Mouse (Mus musculus): ENCODE results near the gene Vmn2r121.

The Vmn2r121 gene

DNA sequence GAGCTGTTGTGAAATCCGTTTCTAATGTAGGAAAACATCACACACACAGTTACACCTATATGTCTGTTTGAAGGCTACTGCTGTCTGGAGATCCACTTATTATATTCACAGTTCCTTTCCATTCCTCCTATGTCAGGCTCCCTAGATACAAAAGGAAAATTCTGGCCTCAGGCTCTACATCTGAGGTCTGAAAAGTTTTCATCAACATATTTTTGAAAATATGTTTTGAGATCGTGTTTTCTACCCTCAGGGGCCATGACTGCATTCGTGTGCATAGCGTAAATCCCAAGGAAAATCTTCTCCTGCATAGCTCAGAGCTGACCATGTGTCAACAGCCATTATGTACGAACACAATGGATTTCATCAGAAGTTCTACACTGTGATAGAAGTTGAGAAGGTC, at the start of gene Vmn2r121:
Gene Vmn2r121, minus strand, starts transcription at position 101 of the 400 bp plus-strand sequence.
- DNase-seq (ENCODE audit: inconsistent age in 2 of 2, low spot score in 1 of 2): no peak
